Mouse (Mus musculus) CH12.LX (cell line): ENCODE results near the gene Lamc1. TPM values are rescaled to one million over a fixed set of nuclear protein-coding genes. Genes with fewer than 3 reads are reported as not detected.

Source experiments
- DNase-seq: peaks from one replicate; pipeline ENCODE4 v3.0.0-alpha.2; 2013; ENCODE audit errors: extremely low read depth
- H3K27ac ChIP-seq: 2 replicates; pipeline ENCODE4 v1.5.1; 2012; ENCODE audit warnings: low read depth, mild to moderate bottlenecking, control low read depth, moderate library complexity; ENCODE audit not compliant: insufficient read depth
- H3K27me3 ChIP-seq: replicated peaks from 2 replicates; pipeline ENCODE3; 2012; ENCODE audit warnings: inconsistent platforms
- H3K36me3 ChIP-seq, 2 experiments: replicated peaks in 1 of 2; 2 replicates each; pipeline versions ENCODE3 to v1.6.1; 2012; ENCODE audit warnings: inconsistent platforms in 1 of 2, low read length in 1 of 2, mild to moderate bottlenecking in 1 of 2, mixed read lengths in 1 of 2, moderate library complexity in 1 of 2; ENCODE audit not compliant: control insufficient read depth in 1 of 2, insufficient read depth in 1 of 2
- H3K4me1 ChIP-seq, 2 experiments: 2 replicates each; pipeline ENCODE4 v1.6.1; 2012; ENCODE audit warnings: inconsistent platforms in 1 of 2, moderate library complexity in 1 of 2; ENCODE audit not compliant: insufficient read depth in 2 of 2, control insufficient read depth in 1 of 2
- H3K4me2 ChIP-seq: 2 replicates; pipeline ENCODE4 v1.6.1; 2012; ENCODE audit warnings: low read depth, mild to moderate bottlenecking, control low read depth; ENCODE audit not compliant: poor library complexity, insufficient read depth, severe bottlenecking
- H3K4me3 ChIP-seq, 3 experiments: fragments of 150-350 bp in 1 of 3; sonication (generic) in 1 of 3; replicated peaks in 1 of 3; 2 replicates each; pipeline versions ENCODE3 to v1.5.1; 2011 to 2012; ENCODE audit warnings: low read depth in 2 of 3, low read length in 2 of 3, mild to moderate bottlenecking in 2 of 3, moderate library complexity in 2 of 3, control low read depth in 1 of 3, improper control_type of control experiment in 1 of 3, inconsistent platforms in 1 of 3, mixed read lengths in 1 of 3; ENCODE audit not compliant: poor library complexity in 1 of 3
- H3K79me2 ChIP-seq: replicated peaks from 2 replicates; pipeline ENCODE4 v1.6.1; 2012; ENCODE audit warnings: mild to moderate bottlenecking, moderate library complexity; ENCODE audit not compliant: control insufficient read depth, poor library complexity, insufficient read depth, severe bottlenecking; ENCODE audit errors: extremely low read depth
- H3K9ac ChIP-seq: 2 replicates; pipeline ENCODE4 v1.6.1; 2012; ENCODE audit warnings: low read depth, mild to moderate bottlenecking, control low read depth, moderate library complexity; ENCODE audit not compliant: insufficient read depth
- H3K9me3 ChIP-seq: replicated peaks from 2 replicates; pipeline ENCODE3; 2012; ENCODE audit warnings: low read length, inconsistent platforms, mixed read lengths
- CTCF ChIP-seq, 2 experiments: IDR thresholded peaks in 1 of 2; conservative IDR thresholded peaks in 1 of 2; 2 replicates each; pipeline ENCODE4 v1.5.1; 2011 to 2012; ENCODE audit warnings: low read depth in 2 of 2, low read length in 2 of 2, improper control_type of control experiment in 1 of 2, inconsistent platforms in 1 of 2, mild to moderate bottlenecking in 1 of 2, moderate library complexity in 1 of 2
- E2F4 ChIP-seq: IDR thresholded peaks from 2 replicates; pipeline ENCODE4 v1.6.1; 2011; ENCODE audit warnings: low read depth, low read length, improper control_type of control experiment; ENCODE audit not compliant: insufficient replicate concordance
- ELF1 ChIP-seq: IDR thresholded peaks from 2 replicates; pipeline ENCODE4 v1.6.1; 2014; ENCODE audit warnings: low read depth, mild to moderate bottlenecking, inconsistent platforms, low read length, improper control_type of control experiment
- ETS1 ChIP-seq: conservative IDR thresholded peaks from 2 replicates; pipeline ENCODE4 v1.6.1; 2012; ENCODE audit warnings: low read depth, mild to moderate bottlenecking, inconsistent platforms, low read length, improper control_type of control experiment, moderate library complexity
- GABPA ChIP-seq: IDR thresholded peaks from 2 replicates; pipeline ENCODE4 v1.6.1; 2012; ENCODE audit warnings: low read depth, low read length, improper control_type of control experiment, inconsistent platforms; ENCODE audit not compliant: insufficient replicate concordance
- HCFC1 ChIP-seq: IDR thresholded peaks from 2 replicates; pipeline ENCODE4 v1.6.1; 2012; ENCODE audit warnings: low read depth, mild to moderate bottlenecking, inconsistent platforms, low read length, improper control_type of control experiment
- JUN ChIP-seq: IDR thresholded peaks from 2 replicates; pipeline ENCODE4 v1.6.1; 2011; ENCODE audit warnings: low read depth, mild to moderate bottlenecking, low read length, improper control_type of control experiment, moderate library complexity; ENCODE audit not compliant: insufficient read depth
- JUND ChIP-seq: conservative IDR thresholded peaks from 2 replicates; pipeline ENCODE4 v1.6.1; 2011; ENCODE audit warnings: low read depth, low read length, improper control_type of control experiment
- KAT2A ChIP-seq: IDR thresholded peaks from 2 replicates; pipeline ENCODE4 v1.6.1; 2012; ENCODE audit warnings: low read length, improper control_type of control experiment, inconsistent platforms; ENCODE audit not compliant: insufficient replicate concordance
- MAFK ChIP-seq: IDR thresholded peaks from 2 replicates; pipeline ENCODE4 v1.6.1; 2011; ENCODE audit warnings: low read length, improper control_type of control experiment; ENCODE audit not compliant: insufficient replicate concordance
- MAX ChIP-seq: IDR thresholded peaks from 2 replicates; pipeline ENCODE4 v1.6.1; 2011; ENCODE audit warnings: low read length, improper control_type of control experiment
- MAZ ChIP-seq: IDR thresholded peaks from 2 replicates; pipeline ENCODE4 v1.6.1; 2012; ENCODE audit warnings: low read depth, mild to moderate bottlenecking, inconsistent platforms, low read length, improper control_type of control experiment, moderate library complexity
- MEF2A ChIP-seq: IDR thresholded peaks from 2 replicates; pipeline ENCODE4 v1.6.1; 2014; ENCODE audit warnings: low read depth, mild to moderate bottlenecking, inconsistent platforms, low read length, improper control_type of control experiment, borderline replicate concordance
- MYC ChIP-seq: IDR thresholded peaks from 2 replicates; pipeline ENCODE4 v1.6.1; 2011; ENCODE audit warnings: low read depth, mild to moderate bottlenecking, improper control_type of control experiment, low read length
- RAD21 ChIP-seq: IDR thresholded peaks from 2 replicates; pipeline ENCODE4 v1.6.1; 2011; ENCODE audit warnings: low read depth, mild to moderate bottlenecking, low read length, improper control_type of control experiment, moderate library complexity
- RCOR1 ChIP-seq: conservative IDR thresholded peaks from 2 replicates; pipeline ENCODE4 v1.6.1; 2012; ENCODE audit warnings: low read depth, mild to moderate bottlenecking, inconsistent platforms, low read length, improper control_type of control experiment
- UBTF ChIP-seq: IDR thresholded peaks from 2 replicates; pipeline ENCODE4 v1.6.1; 2012; ENCODE audit warnings: low read depth, mild to moderate bottlenecking, inconsistent platforms, low read length, improper control_type of control experiment, moderate library complexity
- ZC3H11A ChIP-seq: IDR thresholded peaks from 2 replicates; pipeline ENCODE4 v1.6.1; 2012; ENCODE audit warnings: low read depth, mild to moderate bottlenecking, inconsistent platforms, low read length, improper control_type of control experiment
- ZKSCAN1 ChIP-seq: IDR thresholded peaks from 2 replicates; pipeline ENCODE4 v1.6.1; 2012; ENCODE audit warnings: low read depth, inconsistent platforms, low read length, improper control_type of control experiment, borderline replicate concordance
- ZMIZ1 ChIP-seq: IDR thresholded peaks from 2 replicates; pipeline ENCODE4 v1.6.1; 2012; ENCODE audit warnings: low read depth, mild to moderate bottlenecking, inconsistent platforms, low read length, improper control_type of control experiment
- ZNF384 ChIP-seq: IDR thresholded peaks from 2 replicates; pipeline ENCODE4 v1.6.1; 2012; ENCODE audit warnings: low read depth, low read length, improper control_type of control experiment, inconsistent platforms
- dilution Hi-C: fragments of 300-500 bp; cut with MboI; formaldehyde crosslinking; loops from 2 replicates; pipeline ENCODE4 v1.14.3; 2020; ENCODE audit warnings: low sequenced_read_pairs; ENCODE audit not compliant: extremely low pct_unique_long_range_greater_than_20kb, extremely low pct_ligation_motif_present
- in situ Hi-C: fragments of 300-500 bp; cut with MboI; formaldehyde crosslinking; loops from 3 replicates; pipeline ENCODE4 v1.14.3; 2019; ENCODE audit warnings: low sequenced_read_pairs, low pct_ligation_motif_present, low pct_unique_long_range_greater_than_20kb, mixed read lengths
- polyA plus RNA-seq: library from polyadenylated mRNA; unstranded; fragments of >175 nt; gene quantifications from 2 replicates; pipeline ENCODE4 v1.2.1, GENCODE M21; 2012; ENCODE audit warnings: low read depth; ENCODE audit not compliant: insufficient read length
- total RNA-seq, 2 experiments: library from RNA; depleted of rRNA; stranded (reverse); fragments of 300-350 nt in 1 of 2; fragments of >200 nt in 1 of 2; gene quantifications; 2 replicates each; pipeline ENCODE4 v1.2.3; 2012 to 2014

Lamc1 gene
- total and polyA plus RNA-seq, 3 experiments, result 5.7 to 16.7 (median 10.5) TPM

DNA sequence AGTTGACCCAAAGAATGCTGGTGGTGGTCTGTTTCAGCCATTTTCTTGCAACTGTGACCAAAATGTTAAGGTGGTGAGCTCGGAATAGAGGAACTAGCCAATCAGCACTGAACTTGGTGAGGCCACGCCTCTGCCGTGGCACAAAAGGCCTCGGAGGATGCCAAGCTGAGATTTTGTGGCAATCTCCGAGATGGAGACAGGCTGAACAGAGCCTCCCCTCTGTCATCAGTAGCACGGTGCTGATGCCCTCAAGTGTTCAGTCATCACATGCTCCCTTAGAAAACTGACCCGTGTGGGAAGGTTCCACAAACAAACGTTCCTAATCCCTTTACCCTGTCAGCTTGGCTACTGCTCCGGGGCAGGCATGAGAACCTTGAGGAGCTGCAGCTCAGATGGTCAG lies 113.2 kb downstream of the Lamc1 start:
- in situ Hi-C loops, result no loop called here
- dilution Hi-C loops, result no loop called here

DNA sequence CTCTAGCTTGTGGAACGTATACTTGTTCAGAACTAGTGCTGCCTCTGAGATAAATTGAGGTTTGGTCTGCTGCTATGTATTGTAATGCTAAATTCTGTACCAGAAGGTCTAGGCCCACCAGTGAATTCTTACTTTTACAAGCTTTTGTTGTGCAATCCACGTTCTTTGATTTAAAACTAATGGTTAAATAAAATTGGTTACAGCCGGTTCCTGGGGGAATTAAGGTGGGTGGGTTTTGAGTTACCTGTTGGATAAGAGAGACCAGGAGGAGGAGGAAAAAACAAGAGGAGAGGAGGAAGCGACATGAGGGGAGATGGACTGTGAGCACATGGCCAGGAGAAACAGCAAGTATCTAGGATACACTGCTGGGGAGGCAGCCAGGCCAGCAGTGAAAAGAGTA lies 116.1 kb downstream of the Lamc1 start:
- in situ Hi-C loops (no loop called here), dilution Hi-C loops (no loop called here)
- H3K4me2 ChIP-seq, result no peak overlapping the region
- TF ChIP-seq MAX (no peak), MAZ (no peak), HCFC1 (no peak), MEF2A (no peak), MYC (no peak)
- H3K4me3 ChIP-seq, result no peak overlapping the region
- no peak overlapping the region for H3K9ac ChIP-seq
- no peaks in the 10 kb centered on the region for H3K9me3 ChIP-seq
- peaks cover 13 to 26% of the 10 kb centered on the region in 2 experiments for H3K36me3 ChIP-seq
- no peak overlapping the region for H3K27ac ChIP-seq
- H3K4me1 ChIP-seq, result no peaks in the 10 kb centered on the region
- no peaks in the 10 kb centered on the region for H3K79me2 ChIP-seq
- no peak for DNase-seq
- H3K27me3 ChIP-seq, result no peaks in the 10 kb centered on the region

More for the DNA sequence above, 113.2 kb downstream of the Lamc1 start:
- peaks cover 22 to 43% of the 10 kb centered on the region in 2 experiments for H3K36me3 ChIP-seq
- H3K4me3 ChIP-seq, result no peak overlapping the region
- no peaks in the 10 kb centered on the region for H3K79me2 ChIP-seq
- TF ChIP-seq RAD21 (no peak), ZMIZ1 (no peak), ELF1 (no peak), CTCF (conservative IDR thresholded peaks at IDR 0.05 in 1 of 2, IDR thresholded peaks at IDR 0.05 in 1 of 2; ENCODE audit: low read depth in 2 of 2, low read length in 2 of 2) (no peak), ZC3H11A (no peak), MAZ (no peak), E2F4 (no peak)
- TF ChIP-seq, all 38 proteins: peak for 0
- Histone ChIP-seq H3K9me3 (no peaks in the 10 kb centered on the region), H3K27ac (no peak overlapping the region), H3K4me2 (no peak overlapping the region), H3K27me3 (no peaks in the 10 kb centered on the region), H3K4me1 (no peaks in the 10 kb centered on the region), H3K9ac (no peak overlapping the region)
- DNase-seq, result no peak

GRCm38 (mm10) chr1:153215676-153216075 lies 116.9 kb downstream of the Lamc1 start:
- Histone ChIP-seq H3K79me2 (no peaks in the 10 kb centered on the region), H3K9me3 (no peaks in the 10 kb centered on the region), H3K4me2 (no peak overlapping the region), H3K4me3 (no peak overlapping the region), H3K27me3 (no peaks in the 10 kb centered on the region), H3K36me3 (peaks cover 6 to 17% of the 10 kb centered on the region in 2 experiments), H3K9ac (no peak overlapping the region), H3K4me1 (no peaks in the 10 kb centered on the region), H3K27ac (no peak overlapping the region)
- in situ Hi-C loops (no loop called here), dilution Hi-C loops (no loop called here)
- DNase-seq, result no peak
- TF ChIP-seq ZKSCAN1 (no peak), JUND (no peak), ZNF384 (no peak), GABPA (no peak), ETS1 (no peak), MAFK (no peak), RCOR1 (no peak), MYC (no peak), UBTF (no peak), JUN (no peak), KAT2A (no peak)
- TF ChIP-seq, all 38 proteins: peak for 0
